Mouse (Mus musculus): ENCODE results near the gene Morn2.

The Morn2 gene

DNA sequence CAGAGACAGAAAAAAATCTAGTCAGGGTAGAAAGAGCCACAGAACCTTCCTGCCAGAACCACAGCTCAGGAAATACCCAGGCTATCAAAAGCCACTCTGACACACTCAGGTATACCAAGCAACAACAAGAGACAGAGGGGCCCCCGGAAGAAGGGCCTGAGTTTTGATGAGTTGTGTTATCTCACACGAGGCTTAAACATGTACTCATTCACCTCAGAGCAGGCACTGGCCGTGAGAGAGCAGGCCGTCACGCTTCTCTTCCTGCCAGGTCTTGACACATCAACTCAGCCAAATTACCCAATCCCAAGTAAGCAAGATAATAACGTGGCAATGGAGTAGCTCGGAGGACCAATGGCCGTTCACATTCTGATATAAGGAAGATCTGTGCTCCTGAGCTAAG is 33.7 kb downstream of the Morn2 start:
- DNase-seq (ENCODE audit: low spot score in 2 of 2): peak; percentile 2 to 15

DNA sequence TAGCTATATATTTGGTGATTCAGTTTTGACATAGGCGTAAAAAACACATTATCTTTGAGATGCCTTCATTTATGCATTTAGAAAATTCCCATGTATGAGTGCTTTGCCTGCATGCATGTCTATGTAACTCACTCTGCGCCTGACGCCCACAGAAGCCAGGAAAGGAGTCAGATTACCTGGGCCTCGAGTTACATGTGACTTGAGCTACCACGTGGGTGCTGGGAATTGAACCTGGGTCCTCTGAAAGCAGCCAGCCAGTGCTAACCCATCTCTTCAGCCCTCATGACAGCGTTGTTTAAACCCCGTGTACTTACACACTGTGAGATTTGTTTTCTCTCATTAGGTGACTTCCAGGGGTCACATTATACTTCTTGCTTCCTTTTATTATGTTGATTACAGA is 34.5 kb downstream of the Morn2 start:
- DNase-seq (ENCODE audit: low spot score in 2 of 2): no peak

DNA sequence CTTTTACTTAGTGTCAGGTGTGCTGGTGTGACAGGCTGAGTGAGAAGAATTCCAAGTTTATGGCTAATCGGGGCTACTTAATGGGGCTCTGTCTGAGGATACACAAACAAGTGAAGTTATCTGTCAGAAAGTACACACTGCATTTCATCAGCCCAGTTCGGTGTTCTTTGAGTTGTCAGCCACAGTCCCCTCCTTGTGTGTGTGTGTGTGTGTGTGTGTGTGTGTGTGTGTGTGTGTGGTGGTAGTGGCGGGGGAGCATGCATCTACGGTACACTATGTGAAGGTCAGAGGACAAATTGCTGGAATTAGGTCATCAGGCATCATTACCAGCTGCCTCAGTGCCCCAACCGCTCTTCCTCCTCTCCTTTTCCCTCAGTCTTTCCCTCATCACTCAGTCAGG is 35.5 kb downstream of the Morn2 start:
- DNase-seq (ENCODE audit: low spot score in 2 of 2): no peak

DNA sequence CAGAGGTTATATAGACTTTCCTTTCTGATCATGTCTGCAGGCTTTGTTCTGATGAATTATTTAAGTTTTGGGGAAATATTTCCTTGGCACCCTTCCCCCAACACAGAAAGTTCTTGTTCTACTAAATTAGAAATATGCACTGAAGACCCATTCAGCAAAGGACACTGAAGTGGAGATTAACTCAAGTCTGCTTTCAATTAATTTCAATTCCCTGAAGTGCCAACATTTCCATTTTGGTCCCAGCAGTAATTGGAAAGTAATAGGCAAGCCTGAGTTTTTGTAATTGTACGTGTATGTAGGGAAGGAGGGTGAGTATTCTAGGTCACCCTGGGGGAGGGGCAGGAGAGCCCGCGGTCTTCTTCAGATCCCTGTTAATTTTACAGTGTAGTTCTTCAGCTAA is 36.4 kb downstream of the Morn2 start:
- no peak for DNase-seq (ENCODE audit: low spot score in 2 of 2)

DNA sequence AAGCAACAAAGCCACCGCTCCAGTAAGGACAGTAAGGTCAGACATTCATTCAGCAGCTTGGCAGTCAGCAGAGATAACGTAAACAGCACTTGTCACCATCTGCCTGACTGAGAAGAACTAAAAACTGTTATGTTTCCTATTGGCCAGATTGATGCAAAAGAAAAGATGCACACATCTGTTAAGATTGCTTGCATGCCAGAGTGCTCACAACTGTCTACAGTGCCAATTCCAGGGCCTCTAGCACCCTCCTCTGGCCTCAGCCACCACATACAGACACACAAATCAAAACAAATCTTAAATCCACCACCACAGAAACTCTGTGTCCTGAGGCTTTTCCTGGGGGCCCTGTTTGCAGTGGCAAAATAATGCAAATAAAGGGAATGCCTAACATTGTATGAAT is 42.4 kb downstream of the Morn2 start:
- no peak for DNase-seq (ENCODE audit: low spot score in 2 of 2)

DNA sequence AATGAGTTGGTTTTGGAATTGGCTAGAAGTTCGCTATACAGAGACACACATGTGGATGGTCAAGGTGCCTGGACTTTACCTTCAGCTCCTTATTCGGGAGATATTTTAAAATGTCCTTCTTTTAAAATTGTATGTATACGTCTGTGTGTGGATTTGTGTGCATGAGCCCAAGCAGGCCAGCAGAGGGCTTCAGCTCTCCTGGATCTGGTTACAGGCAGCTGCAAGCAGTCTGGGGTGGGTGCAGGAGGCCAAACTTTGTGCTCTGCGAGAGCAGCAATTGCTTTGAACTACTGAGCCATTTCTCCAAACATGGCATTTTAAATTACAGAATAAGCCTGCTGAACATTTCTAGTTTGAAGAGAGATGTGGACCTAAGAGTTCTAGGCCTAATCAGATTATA is 55.3 kb downstream of the Morn2 start:
- DNase-seq (ENCODE audit: low spot score in 2 of 2): no peak

DNA sequence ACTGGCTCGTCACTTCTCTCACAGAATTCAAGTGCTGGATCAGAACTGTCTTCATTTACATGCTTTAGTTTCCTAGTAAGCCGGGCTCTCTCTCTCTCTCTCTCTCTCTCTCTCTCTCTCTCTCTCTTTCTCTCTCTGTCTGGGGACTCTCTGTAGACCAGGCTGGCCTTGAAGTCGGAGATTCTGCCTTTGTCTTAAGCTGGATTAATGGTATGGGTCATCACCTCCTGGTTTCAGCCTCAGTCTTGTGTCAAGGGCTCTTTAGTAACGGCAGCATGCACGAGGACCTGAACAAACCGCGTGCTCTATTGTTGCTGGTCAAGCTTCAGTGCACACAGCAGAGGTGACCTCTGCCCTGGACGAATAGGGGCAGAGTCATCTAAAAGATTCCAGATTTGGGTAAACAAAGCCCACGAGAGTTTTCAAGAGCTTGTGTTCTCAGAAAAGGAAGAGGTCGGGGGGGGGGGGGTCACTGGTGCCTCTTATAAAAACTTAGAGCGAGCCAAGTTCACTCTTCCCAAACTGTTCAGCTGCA is 56.7 kb downstream of the Morn2 start:
- no peak for DNase-seq (ENCODE audit: low spot score in 2 of 2)
